Mouse (Mus musculus) lung, adult 2 months (tissue): ENCODE measurements around the gene Dexi.

ENCODE experiments used
- CTCF ChIP-seq: fragments of 200-500 bp; IDR thresholded peaks from 2 replicates; pipeline ENCODE4 v1.5.1; 2011; ENCODE audit warnings: mild to moderate bottlenecking, low read length, control low read depth; ENCODE audit not compliant: insufficient read depth
- POLR2A ChIP-seq: fragments of 200-500 bp; IDR thresholded peaks from 2 replicates; pipeline ENCODE4 v1.6.1; 2011; ENCODE audit warnings: low read depth, mild to moderate bottlenecking, control low read depth, low read length, borderline replicate concordance; ENCODE audit errors: extremely low read depth

- TF ChIP-seq CTCF (no peak), POLR2A (peak; percentile 41; the same call in 1 of the 2 replicates)
Measured at GRCm38 (mm10) chr16:10544995-10545622, 2.3 kb upstream of the Dexi start, which contains the start of gene Clec16a.
